Mouse (Mus musculus): ENCODE measurements around the gene BC034090.

DNA sequence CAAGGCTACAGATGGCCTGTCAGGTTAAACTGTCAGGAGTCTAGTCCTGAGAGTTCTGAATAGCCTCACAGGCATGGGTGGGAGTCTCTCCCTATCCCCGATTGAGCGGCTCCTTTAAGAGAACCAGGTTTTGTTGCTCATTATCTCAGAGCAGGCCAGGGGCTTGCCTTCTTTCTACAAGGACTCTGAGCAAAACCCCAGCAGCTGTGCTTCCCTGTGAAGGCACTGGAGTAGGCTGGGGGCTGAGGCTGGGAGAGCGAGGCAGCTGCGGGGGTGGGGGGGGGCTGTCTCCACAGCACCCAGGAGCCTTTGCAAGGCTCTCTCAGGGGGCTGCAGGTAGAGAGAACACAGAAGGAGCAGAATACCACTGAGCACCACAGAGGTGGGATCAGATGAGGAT lies 5.1 kb downstream of the BC034090 start:
- TF ChIP-seq CTCF (conservative IDR thresholded peaks at IDR 0.05; ENCODE audit: low read length) (no peak), NANOG (IDR thresholded peaks at IDR 0.05; ENCODE audit: borderline replicate concordance, low read length) (no peak)
